Mouse (Mus musculus) small intestine, adult 2 months (tissue): ENCODE results near the gene Acsm3.

Experiments
- CTCF ChIP-seq: fragments of 200-500 bp; IDR thresholded peaks from 2 replicates; pipeline ENCODE4 v1.5.1; 2012; ENCODE audit warnings: low read depth, mild to moderate bottlenecking, control low read depth, inconsistent platforms, low read length, moderate library complexity, mixed read lengths; ENCODE audit not compliant: insufficient replicate concordance, insufficient read length; ENCODE audit errors: extremely low read depth
- POLR2A ChIP-seq: fragments of 200-500 bp; IDR thresholded peaks from 2 replicates; pipeline ENCODE4 v1.6.1; 2012; ENCODE audit warnings: low read depth, mild to moderate bottlenecking, control low read depth, inconsistent platforms, low read length, moderate library complexity

GRCm38 (mm10) chr7:119749942-119750341 lies 10.8 kb upstream of the Acsm3 start:
- TF ChIP-seq CTCF (no peak), POLR2A (no peak)
